Mouse (Mus musculus): ENCODE measurements around the gene Slc25a41. TPM values are rescaled to one million over a fixed set of nuclear protein-coding genes. Genes with fewer than 3 reads are reported as not detected.
A peak's percentile ranks its signal among the peaks of the same experiment; 100 is the strongest.

The Slc25a41 gene
- total RNA-seq, 2 experiments from 2014 or later = not detected

GRCm38 (mm10) chr17:57048816-57049215 lies 7.4 kb upstream of the Slc25a41 start:
- DNase-seq (ENCODE audit: low spot score in 2 of 2) = no peak

GRCm38 (mm10) chr17:57047406-57047805 lies 6.0 kb upstream of the Slc25a41 start:
- DNase-seq (ENCODE audit: low spot score in 2 of 2) = no peak

- DNase-seq (ENCODE audit: low spot score in 2 of 2) = no peak
Observed at GRCm38 (mm10) chr17:57038978-57039377, 2.5 kb downstream of the Slc25a41 start.

- DNase-seq (ENCODE audit: low spot score in 2 of 2) = no peak
Observed at GRCm38 (mm10) chr17:57032854-57033253, 8.6 kb downstream of the Slc25a41 start.

DNA sequence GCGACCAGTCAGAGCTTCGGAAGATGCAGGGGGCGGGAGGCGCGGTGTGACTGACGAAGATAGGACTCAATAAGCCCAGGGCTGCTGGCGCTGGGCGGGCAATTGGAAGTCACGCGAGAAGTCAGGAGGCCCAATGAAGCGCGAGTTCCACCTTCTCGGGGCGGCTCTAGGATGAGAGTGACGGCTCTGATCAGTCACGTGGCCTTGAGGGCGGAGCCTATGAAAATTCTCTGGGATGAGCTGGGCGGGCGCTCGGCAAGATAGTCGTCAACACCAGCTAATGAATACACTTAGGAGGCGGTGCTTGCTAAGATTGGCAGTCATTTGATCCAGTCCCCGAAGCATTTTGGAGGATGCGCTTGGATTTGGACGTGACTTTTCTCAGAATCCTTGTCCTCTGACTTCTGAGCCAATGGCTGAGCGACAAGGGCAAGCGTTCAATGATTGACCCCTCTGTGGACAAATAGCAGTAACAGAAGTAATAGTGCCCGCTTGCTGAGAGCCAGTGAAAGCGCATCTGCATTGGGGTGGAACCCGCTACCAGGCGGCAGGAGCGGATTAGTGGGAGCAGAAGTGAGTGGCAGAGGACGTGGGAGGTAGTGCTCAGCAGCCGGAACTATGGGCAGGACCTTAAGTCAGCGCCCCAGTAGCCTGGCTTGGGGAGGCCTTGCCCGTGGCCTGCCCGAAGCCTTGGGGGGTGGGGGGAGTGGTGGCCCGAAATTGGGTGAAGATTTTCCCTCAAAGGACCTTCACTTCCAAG lies 9.6 kb downstream of the Slc25a41 start:
- peak; percentile 100 for DNase-seq (ENCODE audit: low spot score in 2 of 2)

DNA sequence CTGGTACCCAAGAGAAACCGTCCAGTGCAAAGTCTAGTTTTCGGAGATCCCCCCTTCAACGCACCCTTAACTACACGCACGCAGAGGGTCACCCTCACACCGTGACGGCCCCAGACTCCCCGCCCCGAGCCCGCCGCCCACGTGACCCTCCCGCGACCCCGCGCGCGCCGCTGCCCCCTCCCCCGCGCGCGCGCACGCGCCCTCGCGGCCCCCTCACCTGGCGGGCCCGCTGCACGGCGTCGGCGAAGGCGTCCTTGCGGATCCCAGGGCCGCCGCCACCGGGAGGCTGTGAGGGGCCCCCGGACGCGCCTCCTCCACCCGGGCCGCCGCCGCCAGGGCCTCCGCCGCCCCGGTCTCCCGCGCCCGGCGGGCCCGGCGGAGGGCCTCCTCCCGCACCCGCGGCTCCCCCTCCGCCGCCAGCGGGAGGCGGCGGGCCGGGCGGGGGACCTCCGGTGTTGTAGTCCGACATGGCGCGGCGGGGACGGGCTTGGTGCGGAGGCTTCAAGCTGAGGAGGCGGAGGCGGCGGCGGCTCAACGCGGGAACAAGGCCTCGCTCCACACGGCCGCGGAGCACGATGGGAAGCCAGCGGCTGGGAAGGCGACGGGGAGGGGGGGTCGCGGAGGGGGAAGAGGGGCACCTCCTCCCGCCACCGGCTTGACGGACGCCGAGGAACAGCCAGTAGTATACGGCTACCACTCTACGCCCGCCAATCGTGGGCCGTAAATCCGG lies 10.4 kb downstream of the Slc25a41 start, which contains the start of gene Khsrp:
TSS of gene Khsrp (minus strand) at position 592 of the 730 bp plus-strand sequence.
- no peak for DNase-seq (ENCODE audit: low spot score in 2 of 2)

DNA sequence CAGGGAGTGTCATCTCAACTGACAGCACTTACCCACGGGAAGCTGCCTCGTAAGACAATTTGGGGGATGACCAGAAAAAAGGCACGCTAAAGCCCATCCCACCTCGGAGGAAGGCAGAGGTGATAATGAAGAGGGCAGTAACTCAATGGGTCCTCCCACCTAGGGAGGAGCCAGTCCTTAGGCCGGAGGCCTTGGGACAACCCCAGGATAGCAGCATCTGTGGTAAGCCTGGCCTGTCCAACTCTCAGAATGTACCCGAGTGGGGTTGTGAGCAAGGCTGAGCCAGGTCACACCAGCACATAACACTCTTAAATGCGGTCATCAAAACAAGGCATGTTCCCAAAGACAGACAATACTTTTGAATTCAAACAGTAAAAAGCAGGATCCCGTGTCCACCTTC lies 11.8 kb downstream of the Slc25a41 start:
- DNase-seq (ENCODE audit: low spot score in 2 of 2) = no peak

DNA sequence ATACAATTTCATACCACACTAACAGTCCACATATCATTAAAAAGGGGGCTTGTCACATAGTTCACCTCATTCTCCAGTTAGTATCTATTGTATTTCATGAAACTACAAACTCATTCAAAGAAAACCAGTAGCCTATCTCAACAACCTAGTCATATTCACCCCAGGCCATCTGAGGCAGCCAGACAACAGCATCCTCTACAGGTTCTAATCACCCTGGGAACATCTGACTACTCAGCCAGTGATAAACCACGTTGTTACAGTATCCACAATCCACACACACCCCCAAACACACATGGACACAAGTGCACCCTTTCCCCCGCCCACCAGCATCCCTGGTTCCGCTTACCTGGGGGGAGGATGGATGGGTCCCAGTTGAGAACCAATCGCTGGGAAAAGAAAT lies 14.0 kb downstream of the Slc25a41 start:
- no peak for DNase-seq (ENCODE audit: low spot score in 2 of 2)

DNA sequence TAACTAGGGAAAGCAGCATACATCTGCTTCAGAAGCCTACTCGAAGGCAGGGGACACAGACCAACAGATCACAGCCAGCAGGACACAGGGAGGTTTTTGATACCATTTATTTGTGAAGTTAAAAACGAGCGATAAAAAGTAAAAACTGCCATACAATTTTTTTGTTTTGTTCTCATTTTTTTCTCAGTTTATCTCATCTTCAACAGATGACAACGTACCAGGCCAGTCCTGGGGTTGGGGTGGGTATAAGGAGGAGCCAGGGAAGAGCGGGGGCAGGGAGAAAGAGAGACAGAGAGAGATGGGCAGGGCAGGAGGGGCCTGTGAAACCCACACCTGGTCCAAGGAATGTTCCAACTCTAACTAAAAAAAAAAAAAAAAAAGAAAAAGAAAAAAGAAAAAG lies 20.5 kb downstream of the Slc25a41 start:
- DNase-seq (ENCODE audit: low spot score in 2 of 2) = no peak

DNA sequence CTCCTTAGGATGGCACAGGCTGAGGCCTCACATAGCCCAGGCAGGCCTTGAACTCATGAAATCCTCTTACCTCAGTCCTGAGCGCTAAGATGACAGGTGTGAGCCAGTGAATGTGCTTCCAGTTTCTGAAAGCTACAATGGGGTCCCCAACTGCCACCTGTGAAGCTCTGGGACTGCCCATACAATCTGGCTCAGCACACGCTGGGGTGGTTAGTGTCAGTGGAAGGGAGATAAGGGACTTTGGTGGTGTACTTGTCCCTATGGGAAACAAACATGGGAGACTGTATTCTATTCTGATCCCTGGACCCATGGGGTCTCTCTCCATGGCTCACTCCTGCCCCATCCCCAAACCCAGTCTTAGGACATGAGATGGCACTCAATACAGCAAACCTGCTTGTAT lies 21.8 kb downstream of the Slc25a41 start:
- DNase-seq (ENCODE audit: low spot score in 2 of 2) = no peak

DNA sequence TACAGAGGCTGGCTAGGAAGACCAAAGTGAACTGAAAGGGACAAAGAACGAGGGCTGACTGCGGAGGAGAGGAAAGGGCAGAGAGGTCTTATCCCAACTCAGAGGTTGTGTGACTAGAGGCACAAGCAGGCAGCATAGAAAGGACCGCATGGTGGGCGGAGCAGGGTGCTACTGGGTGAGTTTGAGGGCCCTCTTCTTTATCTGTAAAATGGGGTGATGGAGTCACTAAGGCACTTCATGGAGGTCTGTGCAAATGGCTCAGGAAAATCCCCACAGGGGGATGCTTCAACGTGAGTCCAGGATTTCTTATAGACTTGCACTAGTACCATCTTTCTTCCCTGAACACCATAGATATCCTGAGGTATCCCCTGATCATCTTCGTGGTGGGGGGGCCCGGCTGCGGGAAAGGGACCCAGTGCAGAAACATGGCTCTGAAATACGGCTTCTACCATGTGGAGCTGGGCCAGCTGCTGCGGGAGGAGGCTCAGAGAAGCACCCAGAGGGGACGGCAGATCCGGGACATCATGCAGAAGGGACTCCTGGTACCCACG lies 29.1 kb downstream of the Slc25a41 start:
- DNase-seq (ENCODE audit: low spot score in 2 of 2) = no peak

GRCm38 (mm10) chr17:57011236-57012141 lies 30.0 kb downstream of the Slc25a41 start, which contains the start of the genes Gtf2f1 and Gm17949:
Gene Gtf2f1, minus strand, starts transcription at chr17:57011288.
Gene Gm17949, plus strand, starts transcription at chr17:57011469.
- DNase-seq (ENCODE audit: low spot score in 2 of 2) = peak; percentile 91 to 99

- DNase-seq (ENCODE audit: low spot score in 2 of 2) = no peak
Observed at GRCm38 (mm10) chr17:57010911-57011235, 30.6 kb downstream of the Slc25a41 start.

DNA sequence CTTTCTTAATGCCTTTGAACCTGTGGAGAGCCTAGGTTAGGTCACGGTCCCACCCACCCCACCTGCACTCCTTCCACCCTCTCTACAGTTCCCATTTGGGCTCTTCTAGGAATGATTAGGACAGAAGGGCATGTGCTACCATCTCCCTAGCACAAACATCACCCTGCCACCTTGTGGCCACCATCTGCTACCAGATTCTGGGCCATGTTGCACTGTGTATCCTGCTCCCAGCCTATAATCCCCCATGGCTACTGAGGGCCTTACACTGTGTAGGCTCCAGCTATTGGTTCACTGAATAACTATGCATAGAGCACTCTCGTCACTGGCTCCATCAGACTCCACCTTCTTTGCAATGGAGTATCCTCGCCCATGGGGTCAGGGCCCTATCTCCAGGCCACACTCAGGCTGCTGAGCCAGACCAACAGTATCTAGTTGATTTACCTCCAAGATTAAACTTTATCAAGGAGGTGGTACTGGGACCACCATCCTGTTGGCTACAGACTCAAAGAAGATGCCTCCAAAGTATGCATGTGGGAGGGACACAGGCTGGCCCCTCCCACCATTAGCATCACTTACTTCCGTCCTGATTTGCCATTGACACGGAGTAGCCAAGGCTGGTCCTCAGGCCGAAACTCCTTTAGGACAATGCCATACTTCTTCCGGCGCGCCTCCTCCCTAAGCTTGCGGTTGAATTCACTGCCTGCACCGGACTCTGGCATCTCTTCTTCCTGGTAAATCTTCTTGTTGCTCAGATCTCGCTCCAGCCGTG lies 34.1 kb downstream of the Slc25a41 start:
- no peak for DNase-seq (ENCODE audit: low spot score in 2 of 2)

DNA sequence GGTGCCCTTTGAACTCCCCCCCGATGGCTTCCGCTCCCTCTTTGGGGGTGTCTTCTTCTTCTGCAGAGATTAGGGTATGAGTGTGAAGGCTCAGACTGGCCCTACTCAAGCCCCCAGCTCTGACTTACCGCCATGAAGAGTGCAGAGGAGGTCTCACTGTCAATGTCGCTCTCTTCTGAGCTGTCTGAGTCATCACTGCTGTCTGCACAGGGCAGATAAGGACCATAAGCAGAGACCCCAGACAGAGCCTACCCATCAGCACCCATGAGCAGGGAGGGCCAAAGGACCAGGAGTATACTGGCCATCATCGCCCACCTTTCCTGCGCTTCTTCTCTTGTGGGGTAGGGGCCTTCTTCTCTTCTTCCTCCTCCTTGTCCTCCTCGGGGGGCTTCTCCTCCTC lies 37.5 kb downstream of the Slc25a41 start:
- no peak for DNase-seq (ENCODE audit: low spot score in 2 of 2)

GRCm38 (mm10) chr17:57001228-57001627 lies 40.2 kb downstream of the Slc25a41 start:
- no peak for DNase-seq (ENCODE audit: low spot score in 2 of 2)

DNA sequence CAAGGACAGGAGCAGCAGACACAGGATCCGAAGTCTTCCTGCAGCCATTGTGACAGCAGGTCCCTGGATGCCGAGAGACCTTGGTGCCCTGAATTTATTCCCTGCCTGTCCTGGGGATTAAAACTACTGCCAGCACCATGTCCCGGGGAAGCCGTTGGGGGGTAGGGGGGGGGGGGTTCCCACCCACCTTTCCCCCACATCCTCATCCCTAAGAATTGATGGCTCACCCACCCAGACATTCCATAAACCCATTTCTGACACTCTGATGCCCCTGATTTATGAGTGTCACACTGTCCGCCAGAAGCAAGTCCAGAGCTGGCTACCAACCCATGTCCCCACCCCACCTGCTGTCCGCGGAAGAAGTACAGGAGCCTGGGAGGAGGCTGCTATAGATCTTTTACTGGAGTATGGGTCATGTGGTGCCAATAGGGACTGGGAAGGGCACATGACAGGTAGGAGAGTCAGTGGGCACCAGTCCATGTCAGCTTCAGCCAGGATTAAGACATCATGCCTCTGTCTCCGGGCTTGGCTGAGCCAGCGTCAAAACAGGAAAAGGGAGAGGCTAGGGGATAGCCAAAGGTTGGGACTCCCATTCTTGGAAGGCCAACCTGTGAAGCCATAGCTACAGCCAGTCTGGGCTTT lies 41.4 kb downstream of the Slc25a41 start, which contains the start of gene Pspn:
TSS of gene Pspn (minus strand) at position 51 of the 642 bp plus-strand sequence.
- DNase-seq (ENCODE audit: low spot score in 2 of 2) = no peak

DNA sequence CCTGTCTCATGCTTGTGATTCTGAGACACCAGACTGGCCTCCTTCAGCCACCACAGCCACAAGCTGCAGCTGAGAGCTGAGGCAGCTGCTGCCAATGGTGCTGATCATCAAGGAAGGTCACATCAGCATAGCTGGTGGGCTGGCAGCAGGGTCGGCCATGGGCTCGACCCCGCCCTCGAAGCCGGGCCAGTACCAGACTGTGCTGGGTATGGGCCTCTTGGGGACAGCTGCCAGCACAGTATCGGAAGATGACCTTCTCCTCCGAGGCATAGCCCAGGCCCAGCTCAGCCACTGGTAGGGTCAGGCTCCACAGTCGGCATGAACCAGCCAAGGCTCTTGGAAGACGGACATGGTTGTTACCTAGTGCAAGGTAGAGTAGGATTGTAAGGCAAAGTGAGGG lies 42.0 kb downstream of the Slc25a41 start:
- no peak for DNase-seq (ENCODE audit: low spot score in 2 of 2)

DNA sequence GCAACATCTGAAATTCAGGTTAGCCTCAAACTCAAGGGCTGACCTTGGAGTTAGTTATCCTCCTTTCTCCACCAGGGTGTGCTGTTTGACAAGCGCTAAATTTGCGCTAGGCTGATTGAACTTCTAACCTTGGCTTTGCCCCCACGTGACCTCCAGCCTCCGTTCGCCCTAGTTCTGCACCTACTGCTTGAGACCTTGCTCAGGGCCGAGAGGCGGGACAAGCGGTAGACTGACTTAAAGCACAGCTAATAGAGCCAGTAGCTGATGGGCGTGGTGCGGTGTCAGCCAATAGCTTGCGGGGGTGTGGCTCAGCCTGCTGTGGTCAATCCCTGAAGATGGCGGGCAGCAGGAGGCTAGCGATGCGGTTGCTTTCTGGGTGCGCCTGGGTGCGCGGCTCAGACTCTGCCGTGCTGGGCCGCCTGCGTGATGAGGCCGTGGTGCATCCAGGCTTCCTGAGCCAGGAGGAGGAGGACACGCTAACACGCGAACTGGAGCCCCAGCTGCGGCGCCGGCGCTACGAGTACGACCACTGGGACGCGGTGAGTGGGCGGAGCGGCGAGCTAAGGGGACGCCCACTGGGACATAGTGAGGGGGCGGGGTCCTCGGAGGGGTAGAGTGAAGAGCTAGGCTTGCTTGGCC lies 44.3 kb downstream of the Slc25a41 start, which contains the start of gene Alkbh7:
TSS of gene Alkbh7 (plus strand) at position 311 of the 639 bp plus-strand sequence.
- peak; percentile 90 to 96 for DNase-seq (ENCODE audit: low spot score in 2 of 2)

Data from layer of hippocampus, adult 18-20 months (tissue).